Mouse (Mus musculus): Measurements from ENCODE around the gene Slc38a3. TPM values are rescaled to one million over a fixed set of nuclear protein-coding genes. Genes with fewer than 3 reads are reported as not detected.

The Slc38a3 gene
- total and polyA plus RNA-seq, 2 experiments from 2014 or later, result 4.0 to 16.9 TPM

DNA sequence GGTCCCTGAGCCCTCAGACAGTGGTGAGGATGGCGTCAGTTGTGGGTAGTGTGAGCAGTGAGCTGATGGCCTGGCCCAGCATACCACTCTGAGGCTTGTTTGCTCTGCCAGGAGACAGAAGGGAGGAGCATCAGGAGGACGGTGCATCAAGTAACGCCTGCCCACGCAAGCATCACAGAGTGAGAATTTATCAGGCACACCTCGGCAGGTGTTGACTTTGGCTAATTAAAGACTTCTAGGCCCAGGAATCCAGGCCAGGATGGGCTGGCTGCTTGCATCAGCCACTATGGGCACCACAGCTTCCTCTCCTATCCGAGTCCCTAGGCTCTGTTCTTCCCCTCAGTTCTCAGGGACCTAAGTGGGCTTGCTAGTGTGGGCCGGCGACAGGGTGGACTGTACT is 7.0 kb downstream of the Slc38a3 start:
- WGBS, result 65% methylated on average over 8 of the region's 8 CpGs

DNA sequence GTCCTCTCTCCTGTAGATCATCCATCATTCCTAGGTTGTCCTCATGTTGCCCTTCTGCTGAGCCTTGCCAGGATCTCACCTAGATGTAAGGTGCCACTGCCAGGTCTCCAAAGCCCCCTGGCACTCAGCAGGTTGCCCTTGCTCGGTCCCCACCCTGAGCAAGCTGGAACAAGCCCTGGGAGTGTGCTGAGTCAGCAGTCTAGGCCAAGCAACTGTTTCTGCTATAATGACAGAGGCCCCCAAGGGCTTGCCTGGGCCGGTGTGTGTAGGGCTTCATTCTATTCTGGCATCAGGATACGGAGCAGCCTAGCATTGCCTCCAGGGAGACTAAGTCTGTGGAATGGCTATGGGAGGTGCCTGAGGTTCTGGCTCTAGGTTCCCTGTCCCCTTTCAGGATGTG is 8.6 kb downstream of the Slc38a3 start:
- WGBS, result 67% methylated on average over 3 of the region's 3 CpGs
- H3K27me3 ChIP-seq (ENCODE audit: control insufficient read depth, insufficient read depth, low read length), result peaks cover 10% of the 10 kb centered on the region; the same call in 1 of the 2 replicates
- ATAC-seq (ENCODE audit: insufficient read depth, low read depth), result no peak

More for the DNA sequence above, 7.0 kb downstream of the Slc38a3 start:
- TF ChIP-seq CTCF (IDR thresholded peaks at IDR 0.05; ENCODE audit: low read depth), result no peak
- no peak for TF ChIP-seq EP300 (IDR thresholded peaks at IDR 0.05; ENCODE audit: low read depth)
- ATAC-seq (ENCODE audit: insufficient read depth, low read depth), result no peak
- DNase-seq (ENCODE audit: low spot score), result no peak
- Histone ChIP-seq H3K36me3 (replicated peaks; ENCODE audit: control insufficient read depth, insufficient read depth, low read length) (no peaks in the 10 kb centered on the region), H3K27ac (ENCODE audit: low read depth) (no peak overlapping the region), H3K9me3 (replicated peaks; ENCODE audit: control insufficient read depth, low read length) (no peaks in the 10 kb centered on the region), H3K27me3 (ENCODE audit: control insufficient read depth, insufficient read depth, low read length) (peaks cover 16% of the 10 kb centered on the region; the same call in 1 of the 2 replicates), H3K4me2 (ENCODE audit: low read depth, low read length) (no peak overlapping the region), H3K9ac (replicated peaks; ENCODE audit: low read depth, low read length) (no peak overlapping the region), H3K4me1 (ENCODE audit: control insufficient read depth, insufficient read depth) (peaks cover 11% of the 10 kb centered on the region), H3K4me3 (ENCODE audit: low read depth, low read length) (no peak overlapping the region)

GRCm38 (mm10) chr9:107659961-107660360 is 9.4 kb downstream of the Slc38a3 start:
- no peak for ATAC-seq (ENCODE audit: insufficient read depth, low read depth)
- 78% methylated on average over 3 of the region's 3 CpGs for WGBS
- TF ChIP-seq EP300 (IDR thresholded peaks at IDR 0.05; ENCODE audit: low read depth) (no peak), CTCF (IDR thresholded peaks at IDR 0.05; ENCODE audit: low read depth) (no peak)
- Histone ChIP-seq H3K27me3 (ENCODE audit: control insufficient read depth, insufficient read depth, low read length) (0 out of 2 replicates have a peak, but pooled peaks cover 2% of the 10 kb centered on the region), H3K4me1 (ENCODE audit: control insufficient read depth, insufficient read depth) (no peaks in the 10 kb centered on the region), H3K36me3 (replicated peaks; ENCODE audit: control insufficient read depth, insufficient read depth, low read length) (no peaks in the 10 kb centered on the region), H3K27ac (ENCODE audit: low read depth) (no peak overlapping the region), H3K4me3 (ENCODE audit: low read depth, low read length) (no peak overlapping the region), H3K9me3 (replicated peaks; ENCODE audit: control insufficient read depth, low read length) (no peaks in the 10 kb centered on the region), H3K9ac (replicated peaks; ENCODE audit: low read depth, low read length) (no peak overlapping the region), H3K4me2 (ENCODE audit: low read depth, low read length) (no peak overlapping the region)
- no peak for DNase-seq (ENCODE audit: low spot score)

More for the DNA sequence above, 8.6 kb downstream of the Slc38a3 start:
- no peaks in the 10 kb centered on the region for H3K9me3 ChIP-seq (replicated peaks; ENCODE audit: control insufficient read depth, low read length)
- H3K9ac ChIP-seq (replicated peaks; ENCODE audit: low read depth, low read length), result no peak overlapping the region
- H3K4me3 ChIP-seq (ENCODE audit: low read depth, low read length), result no peak overlapping the region
- DNase-seq (ENCODE audit: low spot score), result no peak
- H3K36me3 ChIP-seq (replicated peaks; ENCODE audit: control insufficient read depth, insufficient read depth, low read length), result no peaks in the 10 kb centered on the region
- H3K4me1 ChIP-seq (ENCODE audit: control insufficient read depth, insufficient read depth), result no peaks in the 10 kb centered on the region
- no peak overlapping the region for H3K4me2 ChIP-seq (ENCODE audit: low read depth, low read length)
- no peak for TF ChIP-seq CTCF (IDR thresholded peaks at IDR 0.05; ENCODE audit: low read depth)
- no peak for TF ChIP-seq EP300 (IDR thresholded peaks at IDR 0.05; ENCODE audit: low read depth)
- no peak overlapping the region for H3K27ac ChIP-seq (ENCODE audit: low read depth)

GRCm38 (mm10) chr9:107659551-107659950 is 9.8 kb downstream of the Slc38a3 start:
- Histone ChIP-seq H3K27ac (ENCODE audit: low read depth) (no peak overlapping the region), H3K9ac (replicated peaks; ENCODE audit: low read depth, low read length) (no peak overlapping the region), H3K9me3 (replicated peaks; ENCODE audit: control insufficient read depth, low read length) (no peaks in the 10 kb centered on the region), H3K4me1 (ENCODE audit: control insufficient read depth, insufficient read depth) (no peaks in the 10 kb centered on the region), H3K36me3 (replicated peaks; ENCODE audit: control insufficient read depth, insufficient read depth, low read length) (no peaks in the 10 kb centered on the region), H3K27me3 (ENCODE audit: control insufficient read depth, insufficient read depth, low read length) (no peaks in the 10 kb centered on the region), H3K4me2 (ENCODE audit: low read depth, low read length) (no peak overlapping the region), H3K4me3 (ENCODE audit: low read depth, low read length) (no peak overlapping the region)
- TF ChIP-seq CTCF (IDR thresholded peaks at IDR 0.05; ENCODE audit: low read depth), result no peak
- no peak for TF ChIP-seq EP300 (IDR thresholded peaks at IDR 0.05; ENCODE audit: low read depth)
- DNase-seq (ENCODE audit: low spot score) (no peak), ATAC-seq (ENCODE audit: insufficient read depth, low read depth) (no peak)
- WGBS, result 82% methylated on average over 9 of the region's 10 CpGs

- H3K27me3 ChIP-seq (ENCODE audit: control insufficient read depth, insufficient read depth, low read length), result no peaks in the 10 kb centered on the region
- TF ChIP-seq CTCF (IDR thresholded peaks at IDR 0.05; ENCODE audit: low read depth) (no peak), EP300 (IDR thresholded peaks at IDR 0.05; ENCODE audit: low read depth) (no peak)
- no peaks in the 10 kb centered on the region for H3K4me1 ChIP-seq (ENCODE audit: control insufficient read depth, insufficient read depth)
- no peak overlapping the region for H3K27ac ChIP-seq (ENCODE audit: low read depth)
- no peak overlapping the region for H3K9ac ChIP-seq (replicated peaks; ENCODE audit: low read depth, low read length)
- ATAC-seq (ENCODE audit: insufficient read depth, low read depth) (no peak), DNase-seq (ENCODE audit: low spot score) (no peak)
- no peaks in the 10 kb centered on the region for H3K36me3 ChIP-seq (replicated peaks; ENCODE audit: control insufficient read depth, insufficient read depth, low read length)
- no peak overlapping the region for H3K4me3 ChIP-seq (ENCODE audit: low read depth, low read length)
- no peaks in the 10 kb centered on the region for H3K9me3 ChIP-seq (replicated peaks; ENCODE audit: control insufficient read depth, low read length)
- WGBS, result 81% methylated on average over 6 of the region's 6 CpGs
- H3K4me2 ChIP-seq (ENCODE audit: low read depth, low read length), result no peak overlapping the region
Observed at GRCm38 (mm10) chr9:107658096-107658495, 11.2 kb downstream of the Slc38a3 start.

DNA sequence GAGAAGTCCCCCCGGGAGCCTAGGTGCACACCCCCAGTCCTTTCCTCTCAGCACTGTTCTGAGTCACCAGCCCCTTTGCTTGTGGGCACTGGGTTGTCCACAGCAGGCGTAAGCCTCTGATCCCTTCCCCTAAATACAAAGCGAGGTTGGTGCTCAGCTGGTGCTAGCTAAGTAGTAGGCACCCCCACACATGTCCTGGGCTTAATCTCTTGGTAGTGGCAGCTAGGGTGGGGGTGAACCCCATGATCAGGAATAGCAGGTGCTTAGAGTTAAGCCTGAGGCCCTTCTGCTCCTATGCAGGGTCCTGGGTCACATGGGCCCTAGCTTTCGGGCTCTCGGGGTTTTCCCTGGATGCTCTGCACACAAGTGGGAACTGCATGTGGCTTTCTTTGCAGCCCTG is 12.2 kb downstream of the Slc38a3 start:
- no peaks in the 10 kb centered on the region for H3K36me3 ChIP-seq (replicated peaks; ENCODE audit: control insufficient read depth, insufficient read depth, low read length)
- H3K4me3 ChIP-seq (ENCODE audit: low read depth, low read length), result no peak overlapping the region
- H3K27ac ChIP-seq (ENCODE audit: low read depth), result no peak overlapping the region
- no peaks in the 10 kb centered on the region for H3K27me3 ChIP-seq (ENCODE audit: control insufficient read depth, insufficient read depth, low read length)
- ATAC-seq (ENCODE audit: insufficient read depth, low read depth) (no peak), DNase-seq (ENCODE audit: low spot score) (no peak)
- 82% methylated on average over 5 of the region's 5 CpGs for WGBS
- H3K4me1 ChIP-seq (ENCODE audit: control insufficient read depth, insufficient read depth), result no peaks in the 10 kb centered on the region
- no peak overlapping the region for H3K4me2 ChIP-seq (ENCODE audit: low read depth, low read length)
- TF ChIP-seq EP300 (IDR thresholded peaks at IDR 0.05; ENCODE audit: low read depth), result no peak
- TF ChIP-seq CTCF (IDR thresholded peaks at IDR 0.05; ENCODE audit: low read depth), result no peak
- no peak overlapping the region for H3K9ac ChIP-seq (replicated peaks; ENCODE audit: low read depth, low read length)
- no peaks in the 10 kb centered on the region for H3K9me3 ChIP-seq (replicated peaks; ENCODE audit: control insufficient read depth, low read length)

Measured in heart, postnatal 0 days (tissue).